Mouse (Mus musculus) heart, embryonic 14.5 days (tissue): ENCODE measurements around the gene Nup93. TPM values are rescaled to one million over a fixed set of nuclear protein-coding genes. Genes with fewer than 3 reads are reported as not detected.

Experiments used
- ATAC-seq: fragments of 200-750 bp; cut with Nextera tagmentation; 2 replicates; pipeline ENCODE4 v1.8.0; 2017; ENCODE audit warnings: low read depth, moderate TSS enrichment; ENCODE audit not compliant: insufficient number of reproducible peaks, insufficient read depth, low FRiP score
- H3K27ac ChIP-seq, 2 experiments: fragments of 200-500 bp in 1 of 2; fragments of 300-500 bp in 1 of 2; sonication (generic) in 1 of 2; replicated peaks in 1 of 2; 2 replicates each; pipeline ENCODE4 v1.5.1; 2012 to 2014; ENCODE audit warnings: low read depth in 2 of 2, low read length in 2 of 2, control low read depth in 1 of 2, mild to moderate bottlenecking in 1 of 2, mixed read lengths in 1 of 2; ENCODE audit not compliant: control insufficient read depth in 1 of 2, insufficient read depth in 1 of 2
- H3K27me3 ChIP-seq: fragments of 300-500 bp; sonication (generic); 2 replicates; pipeline ENCODE4 v1.6.1; 2014; ENCODE audit warnings: mild to moderate bottlenecking, low read length, control low read depth; ENCODE audit not compliant: control insufficient read depth, insufficient read depth
- H3K36me3 ChIP-seq: fragments of 300-500 bp; sonication (generic); 2 replicates; pipeline ENCODE4 v1.6.1; 2014; ENCODE audit warnings: mild to moderate bottlenecking, control low read depth, low read length, mixed read lengths; ENCODE audit not compliant: control insufficient read depth, insufficient read depth
- H3K4me1 ChIP-seq, 2 experiments: fragments of 200-500 bp in 1 of 2; fragments of 300-500 bp in 1 of 2; sonication (generic) in 1 of 2; 2 replicates each; pipeline ENCODE4 v1.6.1; 2012 to 2014; ENCODE audit warnings: low read length in 2 of 2, control low read depth in 1 of 2, mixed read lengths in 1 of 2; ENCODE audit not compliant: control insufficient read depth in 2 of 2, insufficient read depth in 2 of 2
- H3K4me2 ChIP-seq: fragments of 300-500 bp; sonication (generic); 2 replicates; pipeline ENCODE4 v1.6.1; 2014; ENCODE audit warnings: mild to moderate bottlenecking, low read length
- H3K4me3 ChIP-seq, 2 experiments: fragments of 200-500 bp in 1 of 2; fragments of 300-500 bp in 1 of 2; sonication (generic) in 1 of 2; 2 replicates each; pipeline ENCODE4 v1.5.1; 2012 to 2014; ENCODE audit warnings: low read length in 2 of 2, mild to moderate bottlenecking in 2 of 2, control low read depth in 1 of 2, low read depth in 1 of 2, moderate library complexity in 1 of 2; ENCODE audit not compliant: control insufficient read depth in 1 of 2, insufficient read depth in 1 of 2
- H3K9ac ChIP-seq: fragments of 300-500 bp; sonication (generic); 2 replicates; pipeline ENCODE4 v1.6.1; 2014; ENCODE audit warnings: mild to moderate bottlenecking, low read length
- H3K9me3 ChIP-seq: fragments of 300-500 bp; sonication (generic); 2 replicates; pipeline ENCODE4 v1.6.1; 2016; ENCODE audit warnings: low read length, control low read depth; ENCODE audit not compliant: control insufficient read depth
- whole genome bisulfite sequencing: fragments of 180-500 bp; shearing (Covaris S2); extraction: QIAGEN DNeasy Blood & Tissue Kit; methylation state at CpG from one replicate; pipeline ENCODE4 v1.1.7; 2014; 5-methylcytosine and 5-hydroxymethylcytosine counted together
- polyA plus RNA-seq: library from polyadenylated mRNA; unstranded; fragments of >200 nt; fragmentation: Nextera tagmentation; extraction: Ambion mirVana; gene quantifications from 2 replicates; pipeline ENCODE4 v1.2.1, GENCODE M21; 2014

Nup93 gene
- polyA plus RNA-seq, 1 experiment from 2014 or later, result 56.9 TPM

- no peak overlapping the region for H3K27ac ChIP-seq
- no peaks in the 10 kb centered on the region for H3K27me3 ChIP-seq
- ATAC-seq, result no peak
- no peak overlapping the region for H3K4me2 ChIP-seq
- H3K9ac ChIP-seq, result no peak overlapping the region
- no peak overlapping the region for H3K4me3 ChIP-seq
- 81% methylated on average over 6 of the region's 6 CpGs for WGBS
- H3K9me3 ChIP-seq, result no peaks in the 10 kb centered on the region
- no peaks in the 10 kb centered on the region for H3K36me3 ChIP-seq
- peaks cover 3 to 4% of the 10 kb centered on the region in 2 experiments; a peak in 2 of 4 replicates for H3K4me1 ChIP-seq
Measured at GRCm38 (mm10) chr8:94323041-94323440, 108.7 kb downstream of the Nup93 start.

- Histone ChIP-seq H3K4me1 (peaks cover 3 to 4% of the 10 kb centered on the region in 2 experiments; a peak in 2 of 4 replicates), H3K4me3 (no peak overlapping the region), H3K27ac (no peak overlapping the region), H3K9me3 (no peaks in the 10 kb centered on the region), H3K4me2 (no peak overlapping the region), H3K36me3 (no peaks in the 10 kb centered on the region), H3K9ac (no peak overlapping the region), H3K27me3 (no peaks in the 10 kb centered on the region)
- ATAC-seq, result no peak
- 49% methylated on average over 12 of the region's 12 CpGs for WGBS
Measured at GRCm38 (mm10) chr8:94324071-94324470, 109.7 kb downstream of the Nup93 start.

GRCm38 (mm10) chr8:94326016-94326415, 111.7 kb downstream of the Nup93 start:
- no peaks in the 10 kb centered on the region for H3K36me3 ChIP-seq

GRCm38 (mm10) chr8:94328932-94329728, 114.8 kb downstream of the Nup93 start, which contains the start of gene Slc12a3:
Slc12a3 (plus strand) TSS chr8:94329201.
- Histone ChIP-seq H3K9ac (no peak within 1 kb of the TSS), H3K4me1 (peaks cover 3 to 4% of the 10 kb centered on the region in 2 experiments; a peak in 2 of 4 replicates), H3K4me3 (no peak within 1 kb of the TSS), H3K36me3 (no peaks in the 10 kb centered on the region), H3K4me2 (no peak within 1 kb of the TSS), H3K9me3 (no peaks in the 10 kb centered on the region), H3K27me3 (no peaks in the 10 kb centered on the region), H3K27ac (no peak within 1 kb of the TSS)
- WGBS, result 78% methylated on average over 21 of the region's 21 CpGs
- no peak for ATAC-seq

More at GRCm38 (mm10) chr8:94326016-94326415, 111.7 kb downstream of the Nup93 start:
- peaks cover 3 to 4% of the 10 kb centered on the region in 2 experiments; a peak in 2 of 4 replicates for H3K4me1 ChIP-seq
- H3K9ac ChIP-seq, result no peak overlapping the region
- no peaks in the 10 kb centered on the region for H3K9me3 ChIP-seq
- ATAC-seq, result no peak
- H3K4me3 ChIP-seq, result no peak overlapping the region
- H3K27ac ChIP-seq, result no peak overlapping the region
- no peaks in the 10 kb centered on the region for H3K27me3 ChIP-seq
- no peak overlapping the region for H3K4me2 ChIP-seq
- WGBS, result 44% methylated on average over 4 of the region's 4 CpGs

- no peak overlapping the region for H3K4me2 ChIP-seq
- peaks cover 1 to 4% of the 10 kb centered on the region in 2 experiments; a peak in 2 of 4 replicates for H3K4me1 ChIP-seq
- H3K27ac ChIP-seq, result no peak overlapping the region
- H3K4me3 ChIP-seq, result no peak overlapping the region
- no peak overlapping the region for H3K9ac ChIP-seq
- H3K36me3 ChIP-seq, result no peaks in the 10 kb centered on the region
- H3K9me3 ChIP-seq, result no peaks in the 10 kb centered on the region
- ATAC-seq, result no peak
- no peaks in the 10 kb centered on the region for H3K27me3 ChIP-seq
- WGBS, result 26% methylated on average over 4 of the region's 4 CpGs
Measured at GRCm38 (mm10) chr8:94330733-94331132, 116.4 kb downstream of the Nup93 start.

- H3K9ac ChIP-seq, result no peak overlapping the region
- H3K36me3 ChIP-seq, result no peaks in the 10 kb centered on the region
- no peak for ATAC-seq
- H3K4me1 ChIP-seq, result no peaks in the 10 kb centered on the region
- H3K27me3 ChIP-seq, result no peaks in the 10 kb centered on the region
- H3K4me2 ChIP-seq, result no peak overlapping the region
- no peak overlapping the region for H3K27ac ChIP-seq
- H3K4me3 ChIP-seq, result no peak overlapping the region
- H3K9me3 ChIP-seq, result no peaks in the 10 kb centered on the region
- 42% methylated on average over 5 of the region's 5 CpGs for WGBS
Measured at GRCm38 (mm10) chr8:94333345-94333744, 119.0 kb downstream of the Nup93 start.

GRCm38 (mm10) chr8:94337559-94337958, 123.2 kb downstream of the Nup93 start:
- Histone ChIP-seq H3K27ac (no peak overlapping the region), H3K4me2 (no peak overlapping the region), H3K36me3 (no peaks in the 10 kb centered on the region), H3K9me3 (no peaks in the 10 kb centered on the region), H3K4me1 (no peaks in the 10 kb centered on the region), H3K9ac (no peak overlapping the region), H3K4me3 (no peak overlapping the region), H3K27me3 (no peaks in the 10 kb centered on the region)
- WGBS, result 74% methylated on average over 8 of the region's 8 CpGs
- no peak for ATAC-seq
